Mouse (Mus musculus) heart, embryonic 12.5 days (tissue): Measurements from ENCODE around the gene Ptger2. TPM values are rescaled to one million over a fixed set of nuclear protein-coding genes. Genes with fewer than 3 reads are reported as not detected.

Experiments used
- ATAC-seq: fragments of 200-750 bp; cut with Nextera tagmentation; 2 replicates; pipeline ENCODE4 v1.8.0; 2017; ENCODE audit warnings: moderate TSS enrichment, moderate library complexity; ENCODE audit not compliant: insufficient number of reproducible peaks, low FRiP score
- H3K27ac ChIP-seq: fragments of 300-500 bp; sonication (generic); 2 replicates; pipeline ENCODE4 v1.5.1; 2016; ENCODE audit warnings: mild to moderate bottlenecking, moderate library complexity; ENCODE audit not compliant: poor library complexity, severe bottlenecking
- H3K27me3 ChIP-seq: fragments of 300-500 bp; sonication (generic); replicated peaks from 2 replicates; pipeline ENCODE4 v1.6.1; 2016; ENCODE audit warnings: mild to moderate bottlenecking, moderate library complexity
- H3K36me3 ChIP-seq: fragments of 300-500 bp; sonication (generic); 2 replicates; pipeline ENCODE4 v1.6.1; 2016; ENCODE audit warnings: mild to moderate bottlenecking, moderate library complexity
- H3K4me1 ChIP-seq: fragments of 300-500 bp; sonication (generic); replicated peaks from 2 replicates; pipeline ENCODE4 v1.6.1; 2016; ENCODE audit warnings: mild to moderate bottlenecking
- H3K4me2 ChIP-seq: fragments of 300-500 bp; sonication (generic); 2 replicates; pipeline ENCODE4 v1.6.1; 2016; ENCODE audit warnings: mild to moderate bottlenecking, moderate library complexity
- H3K4me3 ChIP-seq: fragments of 300-500 bp; sonication (generic); 2 replicates; pipeline ENCODE4 v1.5.1; 2016; ENCODE audit warnings: mild to moderate bottlenecking
- H3K9ac ChIP-seq: fragments of 300-500 bp; sonication (generic); 2 replicates; pipeline ENCODE4 v1.6.1; 2016; ENCODE audit warnings: mild to moderate bottlenecking, moderate library complexity
- H3K9me3 ChIP-seq: fragments of 300-500 bp; sonication (generic); replicated peaks from 2 replicates; pipeline ENCODE4 v1.6.1; 2016; ENCODE audit warnings: mild to moderate bottlenecking, moderate library complexity
- WGBS: fragments of 180-500 bp; shearing (Covaris S2); methylation state at CpG from one replicate; pipeline ENCODE4 v1.1.7; 2016; 5-methylcytosine and 5-hydroxymethylcytosine counted together
- microRNA counts: library from miRNA; unstranded; fragments of <30 nt; microRNA quantifications from one replicate; lab custom pipeline; 2017
- microRNA-seq: library from miRNA; unstranded; fragments of <30 nt; microRNA quantifications from one replicate; pipeline ENCODE4, GENCODE M21; 2017
- polyA plus RNA-seq: library from polyadenylated mRNA; unstranded; fragments of >200 nt; fragmentation: Nextera tagmentation; extraction: Ambion mirVana; gene quantifications from 2 replicates; pipeline ENCODE4 v1.2.1, GENCODE M21; 2016

Ptger2 gene
- polyA plus RNA-seq, 1 experiment from 2014 or later: 0.04 TPM

DNA sequence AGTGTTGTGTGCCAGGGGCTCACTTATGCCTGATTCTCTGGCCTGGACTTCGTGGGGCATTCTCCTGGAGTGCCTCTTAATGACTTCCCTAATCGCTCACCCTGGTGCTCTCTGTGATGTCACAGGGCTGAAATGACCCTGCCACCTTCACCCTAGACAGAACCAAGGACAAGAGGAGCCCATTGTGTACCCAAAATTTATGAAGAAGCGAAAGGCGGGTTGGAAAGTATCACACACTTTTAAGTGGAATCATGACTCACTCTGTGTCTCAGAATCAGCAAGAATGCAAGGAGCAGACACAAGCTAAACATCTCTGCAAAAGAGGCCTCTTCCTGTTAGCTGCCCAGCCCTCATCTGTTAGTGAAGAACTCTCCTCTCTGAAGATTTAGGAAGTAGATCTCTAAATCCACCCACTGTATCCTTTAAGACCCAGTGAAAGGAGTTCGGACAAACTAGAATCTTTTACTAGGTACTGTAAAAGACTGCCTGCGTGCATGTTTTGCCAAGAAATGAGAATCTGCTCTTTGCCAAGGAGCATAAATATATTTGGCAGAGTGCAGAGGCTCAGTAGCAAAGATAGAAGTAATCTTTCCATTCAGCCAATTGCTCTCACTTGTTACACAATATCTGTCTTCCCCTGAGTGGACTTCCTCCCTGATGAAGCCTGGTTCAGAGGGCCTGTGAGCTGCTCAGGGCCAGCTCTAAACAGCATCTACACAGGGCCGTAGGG, 61.9 kb downstream of the Ptger2 start:
- no peak overlapping the region for H3K4me2 ChIP-seq
- 53% methylated on average over 7 of the region's 7 CpGs for WGBS
- no peak overlapping the region for H3K9ac ChIP-seq
- no peaks in the 10 kb centered on the region for H3K4me1 ChIP-seq
- H3K4me3 ChIP-seq: no peak overlapping the region
- ATAC-seq: peak; percentile 63; the same call in 1 of the 2 replicates
- H3K36me3 ChIP-seq: no peaks in the 10 kb centered on the region
- H3K27me3 ChIP-seq: no peaks in the 10 kb centered on the region
- no peak overlapping the region for H3K27ac ChIP-seq
- no peaks in the 10 kb centered on the region for H3K9me3 ChIP-seq

DNA sequence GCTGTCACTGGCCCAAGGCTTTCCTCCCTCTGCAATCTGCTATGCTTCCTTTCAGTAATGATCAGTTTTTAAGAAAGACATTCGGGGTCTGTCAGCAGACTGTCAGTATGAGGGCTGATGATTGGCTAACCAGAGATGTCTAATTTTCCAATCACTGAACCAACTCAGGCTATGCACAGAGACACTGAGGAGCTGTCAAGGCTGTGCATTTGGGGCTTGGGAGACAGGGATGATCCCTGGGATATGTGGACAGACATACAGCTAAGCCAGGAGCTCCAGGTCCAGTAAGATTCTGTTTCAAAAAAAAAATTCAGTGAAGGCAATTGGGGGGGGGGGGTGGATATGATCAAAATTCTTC, 62.4 kb downstream of the Ptger2 start:
- Histone ChIP-seq H3K4me2 (no peak overlapping the region), H3K27me3 (no peaks in the 10 kb centered on the region), H3K9me3 (no peaks in the 10 kb centered on the region), H3K36me3 (no peaks in the 10 kb centered on the region), H3K4me1 (no peaks in the 10 kb centered on the region), H3K9ac (no peak overlapping the region), H3K4me3 (no peak overlapping the region), H3K27ac (no peak overlapping the region)
- no peak for ATAC-seq
- WGBS: 52% methylated on average over 1 of the region's 1 CpGs

DNA sequence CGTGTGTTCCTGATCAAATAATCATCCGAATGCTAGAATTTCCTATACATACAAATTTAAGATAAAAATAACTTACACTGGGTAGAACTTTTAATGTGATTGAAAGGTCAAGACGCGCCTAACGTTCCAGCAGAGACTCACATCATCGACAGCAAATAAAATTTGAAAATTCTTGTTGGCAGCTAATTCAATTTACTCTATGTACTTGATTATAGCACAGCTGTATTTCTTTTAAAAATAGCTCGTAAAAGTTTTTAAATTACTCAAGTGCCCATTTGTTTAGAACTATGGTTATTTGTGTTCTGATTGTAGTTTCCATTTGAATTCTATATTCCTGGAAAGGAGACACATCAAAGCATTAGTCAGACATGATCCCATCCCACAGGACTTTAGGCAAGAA, 63.1 kb downstream of the Ptger2 start:
- no peak overlapping the region for H3K27ac ChIP-seq
- no peaks in the 10 kb centered on the region for H3K27me3 ChIP-seq
- H3K4me2 ChIP-seq: no peak overlapping the region
- no peaks in the 10 kb centered on the region for H3K36me3 ChIP-seq
- 86% methylated on average over 7 of the region's 7 CpGs for WGBS
- no peak overlapping the region for H3K4me3 ChIP-seq
- H3K4me1 ChIP-seq: no peaks in the 10 kb centered on the region
- H3K9me3 ChIP-seq: no peaks in the 10 kb centered on the region
- no peak overlapping the region for H3K9ac ChIP-seq
- no peak for ATAC-seq

MicroRNAs within 50 kb of the gene (microRNA counts, 519-probe panel; counts per million panel counts)
- microRNA mmu-miR-327 (lab: Ali Mortazavi, UCI): not detected

Small RNA genes lying within 50 kb of the gene (microRNA-seq; reads per million reads assigned to microRNA genes)
- gene Mir327: not detected

Other genes starting within 250 kb of the Ptger2 start
- not detected in 2 replicates for gene Gm8267, start 237.9 kb upstream of the Ptger2 start, polyA plus RNA-seq
- not detected in 2 replicates for gene Ptgdr, start 128.8 kb upstream of the Ptger2 start, polyA plus RNA-seq
- 6.6 and 8.5 TPM in 2 replicates for gene Gpr137c, start 231.5 kb downstream of the Ptger2 start, polyA plus RNA-seq
- 13.9 and 15.3 TPM in 2 replicates for gene Txndc16, start 232.1 kb downstream of the Ptger2 start, polyA plus RNA-seq